Mouse (Mus musculus) stomach, postnatal 0 days (tissue): ENCODE data around the gene Amotl2. TPM values are rescaled to one million over a fixed set of nuclear protein-coding genes. Genes with fewer than 3 reads are reported as not detected.
A peak's percentile ranks its signal among the peaks of the same experiment; 100 is the strongest.

Source experiments
- ATAC-seq: fragments of 200-750 bp; cut with Nextera tagmentation; 2 replicates; pipeline ENCODE4 v1.8.0; 2017; ENCODE audit not compliant: low FRiP score, low TSS enrichment
- DNase-seq: peaks from one replicate; pipeline ENCODE4 v3.0.0-alpha.2; 2016; ENCODE audit warnings: low spot score
- H3K27ac ChIP-seq: fragments of 300-500 bp; sonication (generic); replicated peaks from 2 replicates; pipeline ENCODE4 v1.5.1; 2014; ENCODE audit warnings: mild to moderate bottlenecking, control low read depth
- H3K27me3 ChIP-seq: fragments of 300-500 bp; sonication (generic); 2 replicates; pipeline ENCODE4 v1.6.1; 2014; ENCODE audit warnings: low read length; ENCODE audit not compliant: control insufficient read depth, insufficient read depth
- H3K36me3 ChIP-seq: fragments of 300-500 bp; sonication (generic); 2 replicates; pipeline ENCODE4 v1.6.1; 2014; ENCODE audit warnings: low read length, mixed read lengths; ENCODE audit not compliant: control insufficient read depth, insufficient read depth
- H3K4me1 ChIP-seq: fragments of 300-500 bp; sonication (generic); replicated peaks from 2 replicates; pipeline ENCODE4 v1.6.1; 2014; ENCODE audit warnings: antibody characterized with exemption; ENCODE audit not compliant: control insufficient read depth, insufficient read depth
- H3K4me2 ChIP-seq: fragments of 300-500 bp; sonication (generic); replicated peaks from 2 replicates; pipeline ENCODE4 v1.6.1; 2014; ENCODE audit warnings: low read depth, mild to moderate bottlenecking, control low read depth, moderate library complexity
- H3K4me3 ChIP-seq: fragments of 300-500 bp; sonication (generic); 2 replicates; pipeline ENCODE4 v1.5.1; 2014; ENCODE audit warnings: low read depth, low read length, control low read depth
- H3K9ac ChIP-seq: fragments of 300-500 bp; sonication (generic); 2 replicates; pipeline ENCODE4 v1.6.1; 2014; ENCODE audit warnings: mild to moderate bottlenecking, low read length, control low read depth, mixed read lengths
- H3K9me3 ChIP-seq: fragments of 300-500 bp; sonication (generic); 2 replicates; pipeline ENCODE4 v1.6.1; 2016; ENCODE audit warnings: low read length; ENCODE audit not compliant: control insufficient read depth
- CTCF ChIP-seq: IDR thresholded peaks from 2 replicates; pipeline ENCODE4 v1.5.1; 2016; ENCODE audit warnings: antibody characterized with exemption, low read depth, mild to moderate bottlenecking, moderate library complexity
- EP300 ChIP-seq: optimal IDR thresholded peaks from 2 replicates; pipeline ENCODE3; 2016; ENCODE audit warnings: antibody characterized with exemption
- WGBS: fragments of 180-500 bp; shearing (Covaris S2); extraction: QIAGEN DNeasy Blood & Tissue Kit; methylation state at CpG from one replicate; pipeline ENCODE4 v1.1.7; 2014; 5-methylcytosine and 5-hydroxymethylcytosine counted together
- polyA plus RNA-seq: library from polyadenylated mRNA; unstranded; fragments of >200 nt; fragmentation: Nextera tagmentation; extraction: Ambion mirVana; gene quantifications from 2 replicates; pipeline ENCODE4 v1.2.1, GENCODE M21; 2015

The Amotl2 gene
- polyA plus RNA-seq, 1 experiment from 2014 or later, result 18.6 TPM

- no peaks in the 10 kb centered on the region for H3K9me3 ChIP-seq
- 0 out of 2 replicates have a peak, but pooled peaks cover 6% of the 10 kb centered on the region for H3K4me1 ChIP-seq
- H3K4me2 ChIP-seq, result no peak overlapping the region
- H3K4me3 ChIP-seq, result no peak overlapping the region
- peak overlapping the region; percentile 53 for H3K27ac ChIP-seq
- no peaks in the 10 kb centered on the region for H3K27me3 ChIP-seq
- WGBS, result 22% methylated on average over 5 of the region's 5 CpGs
- DNase-seq (no peak), ATAC-seq (0 out of 2 replicates have a peak, but pooled peaks have one; percentile 38)
- H3K36me3 ChIP-seq, result no peaks in the 10 kb centered on the region
- TF ChIP-seq EP300 (no peak), CTCF (no peak)
- no peak overlapping the region for H3K9ac ChIP-seq
Measured at GRCm38 (mm10) chr9:102747902-102748301, 31.4 kb downstream of the Amotl2 start.

GRCm38 (mm10) chr9:102749216-102749615, 32.7 kb downstream of the Amotl2 start:
- Histone ChIP-seq H3K27me3 (no peaks in the 10 kb centered on the region), H3K4me3 (no peak overlapping the region), H3K9ac (no peak overlapping the region), H3K27ac (no peak overlapping the region), H3K4me2 (no peak overlapping the region), H3K4me1 (0 out of 2 replicates have a peak, but pooled peaks cover 6% of the 10 kb centered on the region), H3K36me3 (no peaks in the 10 kb centered on the region), H3K9me3 (no peaks in the 10 kb centered on the region)
- ATAC-seq, result no peak
- TF ChIP-seq EP300 (no peak), CTCF (no peak)
- 55% methylated on average over 11 of the region's 11 CpGs for WGBS
- DNase-seq, result no peak

GRCm38 (mm10) chr9:102751632-102752303, 35.3 kb downstream of the Amotl2 start:
- WGBS, result 89% methylated on average over 5 of the region's 5 CpGs
- TF ChIP-seq CTCF (no peak), EP300 (no peak)

GRCm38 (mm10) chr9:102753299-102753698, 36.8 kb downstream of the Amotl2 start:
- Histone ChIP-seq H3K36me3 (no peaks in the 10 kb centered on the region), H3K4me1 (0 out of 2 replicates have a peak, but pooled peaks cover 6% of the 10 kb centered on the region), H3K27ac (no peak overlapping the region), H3K9ac (no peak overlapping the region), H3K4me2 (no peak overlapping the region), H3K27me3 (no peaks in the 10 kb centered on the region), H3K9me3 (no peaks in the 10 kb centered on the region), H3K4me3 (no peak overlapping the region)
- ATAC-seq (no peak), DNase-seq (no peak)
- TF ChIP-seq EP300 (no peak), CTCF (no peak)

More at GRCm38 (mm10) chr9:102751632-102752303, 35.3 kb downstream of the Amotl2 start:
- no peak overlapping the region for H3K9ac ChIP-seq
- H3K27me3 ChIP-seq, result no peaks in the 10 kb centered on the region
- H3K36me3 ChIP-seq, result no peaks in the 10 kb centered on the region
- H3K4me3 ChIP-seq, result no peak overlapping the region
- DNase-seq (no peak), ATAC-seq (no peak)
- no peak overlapping the region for H3K4me2 ChIP-seq
- no peaks in the 10 kb centered on the region for H3K9me3 ChIP-seq
- 0 out of 2 replicates have a peak, but pooled peaks cover 7% of the 10 kb centered on the region for H3K4me1 ChIP-seq
- H3K27ac ChIP-seq, result no peak overlapping the region

GRCm38 (mm10) chr9:102755161-102755560, 38.7 kb downstream of the Amotl2 start:
- H3K4me2 ChIP-seq, result no peak overlapping the region
- no peak overlapping the region for H3K9ac ChIP-seq
- H3K27ac ChIP-seq, result peak overlapping the region; percentile 53
- ATAC-seq (no peak), DNase-seq (no peak)
- H3K9me3 ChIP-seq, result no peaks in the 10 kb centered on the region
- H3K36me3 ChIP-seq, result no peaks in the 10 kb centered on the region
- WGBS, result 43% methylated on average over 4 of the region's 4 CpGs
- TF ChIP-seq CTCF (no peak), EP300 (no peak)
- H3K4me3 ChIP-seq, result no peak overlapping the region
- H3K4me1 ChIP-seq, result 0 out of 2 replicates have a peak, but pooled peaks cover 2% of the 10 kb centered on the region
- no peaks in the 10 kb centered on the region for H3K27me3 ChIP-seq

- DNase-seq (no peak), ATAC-seq (no peak)
- Histone ChIP-seq H3K36me3 (no peaks in the 10 kb centered on the region), H3K4me3 (no peak overlapping the region), H3K4me1 (0 out of 2 replicates have a peak, but pooled peaks cover 2% of the 10 kb centered on the region), H3K9me3 (no peaks in the 10 kb centered on the region), H3K27ac (peak overlapping the region; percentile 56), H3K27me3 (no peaks in the 10 kb centered on the region), H3K4me2 (no peak overlapping the region), H3K9ac (no peak overlapping the region)
- TF ChIP-seq CTCF (no peak), EP300 (no peak)
- WGBS, result 74% methylated on average over 9 of the region's 9 CpGs
Measured at GRCm38 (mm10) chr9:102755591-102756270, 39.3 kb downstream of the Amotl2 start.
